Mouse (Mus musculus) frontal cortex, postnatal 25 days (tissue): ENCODE measurements around the gene Atp6v0c.

Experiments used
- DNase-seq, 2 experiments: peaks; one replicate each; pipeline ENCODE4 v3.0.0; 2022; ENCODE audit warnings: low spot score in 2 of 2

Gene Atp6v0c

DNA sequence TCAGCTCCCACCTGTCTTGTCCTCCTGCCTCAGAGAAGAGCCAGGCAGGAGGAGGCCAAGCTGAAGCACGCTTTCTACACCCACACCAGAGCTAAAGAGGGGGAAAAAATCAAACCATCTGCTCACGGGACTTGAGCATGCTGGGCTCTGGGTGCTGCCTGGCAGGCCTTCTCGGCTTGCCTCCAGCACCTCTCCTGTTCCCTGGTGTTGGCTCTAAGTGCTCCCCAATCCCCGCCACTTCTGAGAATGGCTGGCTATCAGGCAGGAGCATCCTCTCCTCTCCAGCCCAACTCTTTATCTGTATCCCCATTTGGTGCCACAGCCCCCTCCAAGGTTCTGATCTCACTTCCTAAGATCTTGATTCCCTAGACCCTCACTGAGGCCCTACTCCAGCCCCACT lies 29.8 kb upstream of the Atp6v0c start:
- no peak for DNase-seq

DNA sequence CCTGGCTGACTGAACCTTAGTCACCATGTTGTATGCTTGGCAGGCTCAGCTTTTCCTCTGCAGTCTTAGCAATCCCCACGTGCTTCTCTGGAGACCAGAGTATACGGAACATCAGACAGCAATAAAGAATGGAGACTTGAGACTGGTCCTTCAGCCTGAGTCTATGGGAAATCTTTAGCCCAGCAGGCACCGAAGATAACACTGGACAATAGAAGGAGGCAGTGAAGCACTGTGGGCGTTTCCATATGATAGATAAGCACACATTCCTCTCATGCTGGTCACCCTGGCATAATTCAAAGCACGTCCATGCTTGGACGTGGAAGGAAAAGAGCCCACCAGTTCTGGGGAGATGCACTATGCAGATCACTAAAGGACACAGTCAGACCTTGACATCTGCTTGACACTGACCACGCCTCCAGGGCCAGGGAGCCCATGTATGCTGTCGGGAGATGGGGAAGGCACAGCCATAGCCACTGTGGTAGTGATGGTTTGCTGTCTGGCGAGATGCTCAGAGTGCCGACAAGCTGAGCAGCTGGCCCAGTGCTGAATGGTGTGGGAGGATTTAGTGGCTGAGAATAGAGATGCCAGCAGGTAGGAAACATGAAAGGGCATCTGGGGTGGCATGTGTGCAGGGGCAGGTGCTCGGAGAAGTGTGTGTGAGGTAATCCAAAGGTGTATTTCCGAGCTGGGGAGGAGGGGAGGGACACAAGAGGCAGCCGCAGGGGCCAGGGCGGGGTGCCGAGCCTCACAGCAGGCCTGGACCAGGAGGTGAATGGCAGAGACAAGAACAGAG lies 27.7 kb upstream of the Atp6v0c start:
- DNase-seq, result no peak

DNA sequence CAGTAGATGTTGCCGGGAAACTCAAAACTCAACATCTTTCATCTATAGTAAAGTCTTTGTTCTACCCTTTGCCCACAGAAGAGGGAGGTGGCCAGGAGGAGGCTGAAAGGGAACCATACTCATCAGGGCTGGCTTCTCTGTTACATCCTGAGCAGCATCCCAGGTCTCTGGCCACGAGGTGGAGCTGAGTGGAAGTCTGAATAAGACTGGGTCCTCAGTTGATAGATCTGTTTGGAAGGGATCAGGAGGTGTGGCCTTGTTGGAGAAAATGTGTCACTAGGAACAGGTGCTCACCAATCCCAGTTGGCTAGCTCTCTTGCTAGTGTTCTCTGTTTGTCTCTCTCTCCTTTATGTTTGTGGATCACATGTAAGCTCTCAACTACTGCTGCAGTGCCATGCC lies 25.8 kb upstream of the Atp6v0c start:
- DNase-seq, result no peak

DNA sequence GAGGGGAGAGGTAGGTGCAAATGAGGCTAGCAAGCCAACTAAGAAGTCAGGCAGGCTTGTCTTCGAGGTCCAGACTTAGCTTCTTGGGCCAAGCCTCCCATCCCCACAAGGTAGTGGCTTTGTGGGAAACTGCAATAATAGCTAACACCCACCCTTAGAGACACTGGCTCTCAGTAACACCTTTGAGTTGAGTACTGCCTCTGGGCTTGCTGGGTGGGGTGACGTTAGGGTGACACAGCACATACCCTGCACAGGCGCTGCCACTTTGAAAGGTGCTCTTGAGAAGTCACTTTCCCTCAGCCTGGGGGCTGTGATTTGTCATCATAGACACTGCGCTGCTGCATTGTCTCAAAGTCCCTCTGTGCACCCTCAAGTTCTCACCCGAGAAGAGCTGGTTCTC lies 24.3 kb upstream of the Atp6v0c start:
- no peak for DNase-seq

DNA sequence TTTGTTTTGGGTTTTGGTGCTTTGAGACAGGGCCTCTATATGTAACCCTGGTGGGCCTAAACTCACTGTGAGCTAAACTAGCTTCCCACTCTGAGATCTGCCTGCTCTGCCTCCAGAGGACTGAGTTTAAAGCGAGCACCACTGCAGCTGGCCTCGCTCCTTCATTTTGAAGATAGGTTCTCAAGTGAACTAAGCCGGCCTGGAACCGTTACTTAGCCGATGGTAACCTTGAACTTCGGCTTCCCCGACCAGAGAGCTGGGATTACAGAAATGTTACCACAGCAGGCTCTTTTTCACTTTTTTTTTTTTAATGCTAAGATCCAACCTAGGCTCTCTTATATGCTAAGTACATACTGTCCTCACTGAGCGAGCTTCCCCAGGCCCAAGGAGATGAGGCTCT lies 23.8 kb upstream of the Atp6v0c start:
- DNase-seq, result no peak

DNA sequence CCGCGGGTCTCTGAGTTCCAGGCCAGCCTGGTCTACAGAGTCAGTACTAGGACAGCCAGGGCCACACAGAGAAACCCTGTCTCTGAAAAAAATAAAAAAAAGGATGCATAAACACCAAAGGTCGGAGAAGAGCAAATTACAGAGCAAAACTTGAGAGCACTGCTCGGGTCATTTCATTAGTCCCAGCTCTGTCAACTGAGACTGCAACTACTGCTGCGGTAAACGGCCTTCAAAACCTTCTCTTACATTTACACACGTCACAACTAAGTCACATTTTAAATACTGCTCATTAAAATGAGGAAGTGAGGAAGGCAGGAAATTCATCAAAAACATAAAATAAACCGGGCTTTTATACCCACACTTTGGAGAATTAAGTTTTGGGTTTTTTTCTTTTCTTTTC lies 23.3 kb upstream of the Atp6v0c start:
- DNase-seq, result no peak

DNA sequence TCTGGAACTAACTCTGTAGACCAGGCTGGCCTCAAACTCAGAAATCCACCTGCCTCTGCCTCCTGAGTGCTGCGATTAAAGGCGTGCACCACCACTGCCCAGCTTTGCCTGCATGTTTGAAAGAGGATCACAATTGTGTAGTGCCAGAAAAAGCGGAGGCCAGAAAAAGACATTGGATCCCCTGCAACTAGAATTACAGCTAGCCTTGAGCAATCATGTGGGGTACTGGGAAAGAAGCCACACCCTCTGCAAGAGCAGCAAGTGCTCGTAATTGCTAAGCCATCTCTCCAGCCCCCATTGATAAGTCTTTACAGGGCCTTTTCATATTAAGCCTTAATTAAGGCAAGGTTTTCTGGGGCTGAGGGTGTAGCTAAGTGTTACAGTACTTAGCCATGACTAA lies 22.0 kb upstream of the Atp6v0c start:
- no peak for DNase-seq

DNA sequence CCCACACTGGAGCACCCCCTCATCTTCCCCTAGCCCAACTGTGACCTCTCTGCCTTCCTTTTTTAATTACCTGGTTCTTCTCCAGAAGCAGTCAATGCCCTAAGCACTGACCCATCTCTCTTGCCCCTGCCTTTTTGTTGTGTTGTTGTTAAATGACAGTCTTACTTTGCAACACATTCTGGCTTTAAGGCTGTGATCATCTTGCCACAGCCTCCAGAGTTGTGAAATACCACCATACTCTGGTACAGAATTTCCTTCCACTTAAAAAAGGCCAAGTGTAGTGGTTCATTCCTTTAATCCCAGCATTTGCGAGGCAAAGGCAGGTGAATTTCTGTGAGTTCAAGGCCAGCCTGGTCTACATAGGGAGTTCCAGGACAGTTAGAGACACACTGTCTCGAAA lies 21.4 kb upstream of the Atp6v0c start:
- DNase-seq, result no peak

DNA sequence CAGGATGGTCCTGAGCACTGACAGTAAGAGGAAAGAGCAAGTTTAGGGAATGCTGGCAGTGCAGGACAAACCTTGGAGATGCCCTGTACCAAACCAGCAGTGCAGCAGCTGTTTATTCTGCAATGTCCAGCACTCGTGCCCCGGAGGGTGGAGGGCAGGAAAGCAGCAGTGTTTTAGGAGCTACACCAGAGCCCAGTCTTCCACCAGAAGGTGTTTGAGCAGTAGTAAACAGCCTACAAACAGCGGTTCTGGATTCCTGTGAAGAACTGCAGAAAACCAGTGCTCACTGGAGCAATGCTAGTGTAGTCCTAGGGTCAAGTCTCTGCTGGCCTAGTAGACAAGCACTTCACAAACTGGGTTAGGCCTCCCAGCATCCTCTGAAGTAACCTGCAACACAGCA lies 4.8 kb upstream of the Atp6v0c start:
- no peak for DNase-seq

DNA sequence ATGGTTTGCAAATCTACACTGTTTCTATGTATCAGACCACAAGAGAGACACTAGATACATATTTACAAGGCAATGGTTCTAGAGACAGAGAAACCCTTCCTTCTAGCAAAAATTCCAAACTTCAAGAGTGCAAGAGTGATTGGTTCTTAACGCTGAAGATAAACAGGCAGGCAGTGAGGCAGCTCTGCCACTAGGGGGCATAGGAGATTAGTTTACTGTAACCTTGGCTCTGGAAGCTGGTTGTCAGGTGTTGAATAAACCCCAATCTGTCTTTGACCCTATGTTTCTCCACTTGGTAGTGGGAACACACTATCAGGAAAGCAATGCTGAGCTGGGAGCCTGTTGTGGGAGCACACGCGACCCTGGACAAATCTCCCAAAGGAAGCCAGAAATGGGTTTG lies 3.9 kb upstream of the Atp6v0c start:
- DNase-seq, result peak; percentile 44 to 49

DNA sequence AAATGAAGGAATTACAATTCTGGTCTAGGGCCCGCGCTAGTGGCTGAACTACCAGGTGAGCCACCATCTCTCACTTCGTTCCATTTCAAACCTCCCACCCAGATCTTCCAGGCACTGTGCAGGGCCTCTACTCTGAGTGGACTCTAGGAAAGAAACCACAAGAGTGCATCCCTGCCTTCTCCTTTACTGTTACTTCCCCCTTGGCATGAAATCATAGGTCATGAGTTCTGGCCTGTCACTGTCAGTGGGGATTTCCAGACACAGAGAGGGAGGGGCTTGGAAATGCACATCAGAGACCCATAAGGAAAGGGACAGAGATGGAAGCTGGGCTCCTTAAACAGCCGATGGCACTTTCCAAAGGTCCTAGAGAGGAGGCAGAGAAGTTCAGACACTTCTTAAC lies 2.2 kb upstream of the Atp6v0c start:
- no peak for DNase-seq

DNA sequence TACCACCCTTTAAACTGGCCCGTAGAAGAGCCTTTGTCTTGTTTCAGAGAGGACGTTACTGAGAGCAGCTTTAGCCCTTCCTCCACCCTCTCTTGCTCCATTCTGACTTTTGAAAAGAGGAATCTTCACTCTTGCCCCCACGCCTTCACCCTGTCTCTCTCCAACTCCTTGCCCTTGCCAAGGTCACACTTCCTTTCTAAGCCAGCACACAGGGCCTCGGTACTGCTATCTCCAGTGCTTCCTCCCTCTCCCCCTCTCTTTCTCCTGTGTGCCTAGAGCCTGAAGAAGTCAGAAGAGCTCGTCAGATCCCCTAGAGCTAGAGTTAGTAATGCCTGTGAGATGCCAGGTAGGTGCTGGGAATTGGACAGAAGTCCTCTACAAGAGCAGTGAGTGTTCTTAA lies 1.2 kb upstream of the Atp6v0c start:
- no peak for DNase-seq

DNA sequence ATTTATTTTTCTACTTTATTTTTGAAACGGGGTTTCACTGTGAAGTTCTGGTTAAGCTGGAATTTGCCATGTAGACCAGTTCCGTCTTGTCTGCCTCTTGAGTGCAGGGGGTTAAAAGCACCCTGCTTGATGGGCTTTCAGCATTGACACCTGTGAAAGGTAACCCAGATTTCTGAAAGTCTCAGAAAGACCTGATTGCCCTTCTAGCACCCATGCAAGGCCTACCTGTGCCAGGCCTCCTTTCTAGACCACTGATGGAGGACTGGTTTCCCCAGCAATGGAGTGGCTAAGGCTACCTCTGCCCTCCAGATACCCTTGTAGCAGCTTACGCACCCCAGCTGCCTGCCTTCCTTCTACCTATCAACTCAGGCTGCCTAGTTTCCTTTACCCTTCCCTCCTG lies 623 bp upstream of the Atp6v0c start:
- no peak for DNase-seq

DNA sequence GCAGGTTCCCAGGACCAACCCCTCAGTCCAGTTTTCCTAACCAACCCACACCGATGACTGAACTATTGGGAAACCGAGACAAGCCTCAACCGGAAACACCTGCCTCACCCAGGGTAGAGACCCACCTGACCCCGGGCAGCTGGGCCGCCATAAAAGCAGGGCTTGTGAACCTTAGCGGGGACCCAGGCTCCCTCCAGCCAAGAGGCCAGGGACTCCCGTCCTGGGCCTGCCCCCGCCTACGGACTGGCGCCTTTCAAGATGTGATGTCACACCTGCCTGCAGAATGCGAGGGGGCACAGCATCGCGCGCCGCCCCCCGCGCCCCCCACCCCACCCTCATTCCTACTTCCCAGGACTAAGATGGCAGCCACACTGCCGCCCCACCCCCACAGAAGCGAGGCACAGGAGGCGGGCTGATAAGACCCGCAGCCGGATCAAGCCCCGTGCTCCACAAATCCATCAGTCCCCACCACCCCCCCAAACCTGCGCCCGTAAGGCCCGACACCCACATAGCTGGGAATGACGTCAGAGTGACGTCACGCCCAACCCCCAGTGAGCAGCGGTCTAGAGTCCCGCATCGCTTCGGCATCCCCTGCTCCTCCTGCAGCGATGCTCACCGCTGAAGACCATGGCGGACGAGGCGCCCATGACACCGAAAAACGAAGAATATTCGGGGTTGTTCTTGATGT lies 768 bp downstream of the Atp6v0c start:
- DNase-seq, result peak in 1 of 2 experiments; percentile 69

DNA sequence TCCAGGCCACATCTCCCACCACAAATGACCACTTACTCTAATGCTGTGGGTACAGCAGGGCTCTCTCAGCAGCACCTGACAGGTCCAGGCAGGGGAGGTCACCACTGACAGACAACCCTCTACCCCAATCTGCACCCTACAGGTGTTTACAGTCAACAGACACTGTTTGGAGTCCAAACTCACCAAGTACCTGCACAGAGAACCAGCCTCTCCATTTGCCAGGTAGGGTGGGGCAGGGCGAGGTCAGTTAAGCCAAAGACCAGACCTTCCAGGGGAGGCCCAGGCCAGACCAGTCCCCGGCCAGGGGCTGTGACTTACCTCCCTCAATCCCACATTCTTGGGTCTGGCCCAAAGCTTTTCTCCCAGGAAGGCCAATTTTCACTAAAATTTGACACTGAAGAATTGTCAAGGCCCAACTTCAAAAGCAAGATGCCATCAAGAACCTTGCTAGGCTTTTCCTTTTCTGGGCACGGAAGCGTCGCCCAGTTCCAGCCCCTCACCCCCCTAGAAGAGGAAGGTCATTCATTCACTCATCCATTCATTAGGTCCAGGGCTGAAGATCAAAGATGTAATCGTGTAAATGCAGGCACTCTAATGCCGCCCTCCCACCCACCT lies 1.5 kb downstream of the Atp6v0c start:
- DNase-seq, result no peak

DNA sequence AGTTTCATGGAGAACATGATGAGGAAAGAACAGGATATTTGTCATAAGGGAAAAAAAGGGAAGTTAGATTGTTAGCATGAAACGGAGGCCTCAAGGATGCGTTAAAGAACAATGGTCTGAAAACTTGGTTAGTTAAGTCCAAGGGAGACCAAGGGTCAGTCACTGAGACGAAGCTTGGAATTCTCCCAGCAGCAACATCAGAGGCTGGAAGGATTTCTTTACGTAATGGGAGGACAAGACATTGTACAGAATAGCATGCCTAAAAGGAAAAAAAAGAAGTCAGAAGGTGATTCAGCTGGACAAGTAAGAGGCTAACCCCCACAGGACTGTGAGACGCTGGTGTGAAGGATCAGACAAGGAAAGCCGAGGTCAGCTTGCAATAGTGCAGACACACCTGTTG lies 2.4 kb downstream of the Atp6v0c start:
- no peak for DNase-seq

DNA sequence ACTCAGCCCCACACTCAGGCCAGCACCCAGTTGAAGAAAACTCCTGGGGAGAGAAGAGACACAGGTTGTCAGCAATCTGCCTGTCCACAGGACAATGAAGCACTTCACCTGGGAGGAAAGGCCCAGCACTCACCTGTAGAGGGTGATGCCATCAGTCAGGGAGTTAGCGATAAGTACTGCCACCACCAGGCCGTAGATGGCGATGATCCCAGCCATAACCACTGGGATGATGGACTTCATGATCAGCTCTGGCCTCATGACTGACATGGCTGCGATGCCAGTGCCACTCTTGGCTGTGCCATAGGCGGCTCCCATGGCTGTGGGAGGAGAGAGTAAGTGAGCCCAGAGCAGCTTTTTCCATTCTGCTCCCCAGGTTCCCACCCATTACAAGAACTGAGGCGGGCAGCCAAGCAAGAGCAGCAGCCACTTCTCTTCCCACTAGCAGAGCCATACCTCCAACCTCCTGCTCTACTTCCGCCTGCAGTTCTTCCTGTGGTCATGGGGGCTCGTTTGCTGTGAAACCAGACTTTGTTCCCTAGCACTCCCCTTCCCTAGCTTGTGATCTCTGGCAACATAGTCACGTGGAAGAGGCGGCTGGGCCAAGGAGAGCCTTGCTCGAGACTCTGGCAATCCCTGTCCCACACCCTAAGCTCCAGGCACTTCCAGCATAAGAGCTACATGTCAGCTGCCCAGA lies 4.8 kb downstream of the Atp6v0c start:
- no peak for DNase-seq

DNA sequence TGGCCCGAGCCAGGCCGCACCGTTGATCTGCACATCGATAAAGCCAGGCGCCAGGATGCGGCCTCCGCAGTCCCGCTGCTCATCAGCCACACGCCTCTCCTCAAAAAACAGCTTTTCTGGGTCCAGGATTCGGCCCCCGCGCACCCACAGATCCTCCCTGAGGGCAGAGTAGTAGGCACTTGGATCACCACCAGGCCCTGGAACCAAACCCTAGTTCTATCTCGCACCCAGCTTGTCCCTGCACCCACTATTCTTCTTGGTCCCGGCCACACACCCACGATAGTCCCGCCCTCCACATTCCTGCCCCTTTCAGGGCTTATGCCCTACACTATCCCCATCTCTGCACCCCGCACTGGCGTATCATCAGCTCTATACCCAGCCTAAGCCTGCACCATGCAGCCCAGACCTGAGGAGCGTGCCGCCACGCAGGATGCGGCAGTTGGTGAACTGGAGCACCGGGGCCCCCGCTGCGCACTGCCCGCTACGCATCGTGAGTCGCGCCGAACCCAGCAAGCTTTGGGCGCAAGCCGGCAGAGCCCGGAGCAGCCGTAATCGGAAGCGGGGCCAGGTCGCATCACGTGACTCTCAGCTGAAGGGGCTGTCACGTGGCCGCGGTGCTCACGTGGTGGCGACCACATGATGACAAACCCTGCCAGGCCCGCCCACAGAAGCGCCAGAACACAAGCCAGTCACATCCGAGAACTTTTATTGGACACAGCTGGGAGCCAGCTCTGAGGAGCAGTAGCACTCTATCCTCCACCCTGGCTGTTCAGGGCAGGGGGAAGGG lies 6.1 kb downstream of the Atp6v0c start, which contains the start of gene Amdhd2:
Amdhd2 (minus strand) TSS at position 591 of the 787 bp plus-strand sequence.
- peak; percentile 97 to 98 for DNase-seq

DNA sequence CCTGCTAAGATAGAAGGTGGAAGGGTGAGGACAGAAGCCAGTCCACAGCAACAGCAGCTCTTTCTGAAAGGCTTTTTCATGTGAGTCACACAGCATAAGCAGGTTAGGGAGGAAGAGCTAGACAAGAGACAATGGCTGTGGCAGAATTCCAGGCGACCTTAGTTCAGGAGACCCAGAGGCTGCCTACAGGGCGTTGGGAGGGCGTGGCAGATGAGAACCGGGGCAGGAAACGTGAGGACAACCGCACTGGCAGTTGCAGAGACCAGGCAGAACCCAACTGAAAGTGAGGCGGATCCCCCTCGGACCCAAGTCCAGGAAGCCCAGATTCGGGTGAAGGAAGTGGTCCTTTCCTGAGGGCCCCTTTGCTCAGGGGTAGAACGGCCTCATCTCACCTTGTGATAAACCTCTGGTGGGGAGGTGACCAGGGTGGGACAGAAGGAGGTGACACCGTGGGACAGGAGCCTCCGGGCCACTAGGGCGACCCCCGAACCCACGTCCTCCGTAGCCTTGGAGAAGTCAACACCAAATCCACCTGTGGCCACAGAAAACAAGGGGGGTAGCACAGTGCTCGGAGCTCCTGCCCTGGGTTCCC lies 6.8 kb downstream of the Atp6v0c start:
- DNase-seq, result no peak

DNA sequence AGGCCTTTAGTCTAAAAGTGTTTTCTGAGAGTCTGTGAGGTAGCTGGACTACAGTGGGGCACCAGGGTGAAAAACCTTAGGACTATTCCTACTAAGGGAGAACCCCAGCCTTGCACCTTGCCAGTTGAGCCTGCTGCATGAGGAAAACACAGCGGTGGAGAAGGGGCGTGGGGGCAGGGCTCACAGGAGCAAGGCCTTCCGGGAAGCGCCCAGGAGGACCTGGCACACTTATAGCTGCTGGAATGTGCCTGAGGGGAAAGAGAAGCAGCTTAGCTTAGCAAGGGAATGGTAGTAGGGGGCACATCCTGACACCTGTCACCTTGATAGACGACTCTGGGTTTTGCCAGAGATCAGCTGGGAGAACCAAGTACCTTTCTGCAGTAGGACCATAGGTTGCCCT lies 8.0 kb downstream of the Atp6v0c start:
- DNase-seq, result no peak

DNA sequence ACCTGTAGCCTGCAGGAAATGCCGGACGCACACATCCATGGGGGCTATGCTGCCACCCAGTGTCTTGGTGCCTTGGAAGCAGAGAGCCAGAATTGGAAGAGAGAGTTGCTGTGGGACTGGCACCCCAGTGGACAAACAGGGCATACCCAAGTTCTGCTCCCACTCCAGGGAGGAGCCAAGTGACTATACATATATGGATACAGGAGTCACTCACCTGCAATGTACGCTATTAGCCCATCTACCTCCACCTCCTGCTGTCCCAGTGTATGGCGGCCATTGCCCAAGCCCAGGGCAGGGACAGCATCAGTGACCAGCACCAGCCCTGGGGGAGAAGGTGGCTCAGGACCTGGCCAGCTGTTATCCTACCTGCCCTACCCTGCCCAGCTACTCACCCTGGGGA lies 12.0 kb downstream of the Atp6v0c start:
- no peak for DNase-seq
